Mouse (Mus musculus) olfactory bulb, adult 2 months (tissue): ENCODE measurements around the gene Rps8.

Source experiments
- CTCF ChIP-seq: fragments of 200-500 bp; IDR thresholded peaks from 2 replicates; pipeline ENCODE4 v1.5.1; 2012; ENCODE audit warnings: low read depth, mild to moderate bottlenecking, low read length, moderate library complexity; ENCODE audit not compliant: insufficient read depth
- POLR2A ChIP-seq: fragments of 200-500 bp; IDR thresholded peaks from 2 replicates; pipeline ENCODE4 v1.6.1; 2012; ENCODE audit warnings: mild to moderate bottlenecking, low read depth, low read length, moderate library complexity; ENCODE audit not compliant: insufficient read depth

GRCm38 (mm10) chr4:117105127-117105526 is 50.9 kb downstream of the Rps8 start:
- TF ChIP-seq POLR2A (no peak), CTCF (no peak)
